Mouse (Mus musculus) 3134 (cell line): ENCODE results near the gene Sult1d1.
"Not testable (repeated sequence)": the region's sequence is repeated elsewhere in the genome, so short reads cannot be mapped to it uniquely, and the experiment has no call there.

Experiments
- DNase-seq: peaks from one replicate; pipeline ENCODE4 v3.0.0-alpha.2; 2011; ENCODE audit warnings: low spot score; ENCODE audit not compliant: insufficient read length; ENCODE audit errors: extremely low read depth

The Sult1d1 gene

DNA sequence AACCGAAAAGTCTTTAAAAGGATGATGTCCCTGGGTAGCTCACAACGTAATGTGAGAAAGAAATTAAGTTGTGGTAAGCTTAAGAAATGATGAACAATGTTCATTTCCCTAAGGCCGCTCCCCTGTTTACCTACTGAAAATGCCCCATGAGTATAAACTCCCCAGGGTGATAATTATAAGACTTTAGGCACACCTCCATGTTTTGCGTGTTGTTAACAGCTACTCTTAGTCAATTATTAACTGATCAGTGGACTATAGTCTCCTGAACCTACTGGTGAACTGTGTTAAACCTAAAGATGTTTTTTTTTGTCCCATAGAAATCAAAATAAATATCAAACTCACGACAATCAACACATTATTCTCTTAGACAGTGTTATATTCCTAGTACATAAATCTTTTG is at the start of gene Sult1d1:
Gene Sult1d1 (minus strand): TSS at position 183 of the 400 bp plus-strand sequence.
- DNase-seq = no peak

- no peak for DNase-seq
Measured at GRCm38 (mm10) chr5:87615128-87615390, 46.2 kb upstream of the Sult1d1 start.

DNA sequence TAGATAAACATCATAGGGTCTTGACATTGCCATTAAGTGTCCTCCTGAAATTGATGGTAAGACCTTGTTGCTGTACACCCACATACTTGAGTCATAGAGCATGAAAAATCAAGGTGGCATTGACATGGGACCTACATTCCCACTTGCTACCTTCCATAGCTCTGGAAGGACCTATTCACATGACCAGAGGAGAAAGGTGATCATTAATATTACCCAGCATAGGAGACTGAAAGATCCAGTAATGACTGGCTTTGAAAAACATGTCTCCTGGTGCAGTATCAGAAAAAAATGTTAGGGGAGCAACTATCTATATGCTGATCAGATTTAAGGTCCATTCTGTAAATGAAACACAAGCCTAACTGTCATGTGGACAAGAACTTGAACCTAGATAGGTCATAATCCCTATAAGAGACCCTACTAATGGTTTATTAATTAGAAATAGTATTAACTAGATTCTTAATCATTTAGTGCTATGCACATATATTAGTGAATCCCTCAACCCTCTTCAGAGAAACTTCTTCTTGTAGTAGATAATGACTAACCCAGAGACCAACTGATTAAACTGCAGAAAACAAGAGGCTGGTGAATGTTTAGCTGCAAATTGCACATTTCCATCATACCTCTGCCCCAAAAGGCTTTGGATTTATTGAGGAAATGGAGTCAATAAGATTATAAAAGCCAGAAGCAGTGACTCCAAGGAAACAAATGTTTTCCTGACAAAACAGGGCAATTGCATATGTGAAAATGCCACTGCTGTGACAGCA is 45.7 kb upstream of the Sult1d1 start:
- DNase-seq = no peak

- no peak for DNase-seq
Measured at GRCm38 (mm10) chr5:87601018-87601417, 32.2 kb upstream of the Sult1d1 start.

DNA sequence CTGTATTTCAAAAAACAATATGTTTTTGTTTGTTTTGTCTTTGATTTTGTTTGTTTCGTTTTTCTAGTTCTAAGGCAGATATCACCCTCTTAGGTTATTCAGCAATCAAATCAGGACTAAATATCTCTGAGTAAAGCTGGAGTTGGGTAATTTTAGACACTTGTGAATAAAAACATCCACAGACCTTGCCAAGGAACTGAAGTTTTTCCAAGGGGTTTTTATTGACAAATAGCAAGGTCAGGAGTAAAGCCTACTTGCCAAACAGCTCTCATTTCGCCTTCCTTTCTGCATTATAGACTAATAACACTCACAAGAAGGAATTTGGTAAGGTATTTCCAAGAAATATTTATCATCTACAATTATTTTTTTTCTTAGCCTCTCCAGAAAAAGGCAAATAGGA is 29.1 kb upstream of the Sult1d1 start:
- DNase-seq = no peak

DNA sequence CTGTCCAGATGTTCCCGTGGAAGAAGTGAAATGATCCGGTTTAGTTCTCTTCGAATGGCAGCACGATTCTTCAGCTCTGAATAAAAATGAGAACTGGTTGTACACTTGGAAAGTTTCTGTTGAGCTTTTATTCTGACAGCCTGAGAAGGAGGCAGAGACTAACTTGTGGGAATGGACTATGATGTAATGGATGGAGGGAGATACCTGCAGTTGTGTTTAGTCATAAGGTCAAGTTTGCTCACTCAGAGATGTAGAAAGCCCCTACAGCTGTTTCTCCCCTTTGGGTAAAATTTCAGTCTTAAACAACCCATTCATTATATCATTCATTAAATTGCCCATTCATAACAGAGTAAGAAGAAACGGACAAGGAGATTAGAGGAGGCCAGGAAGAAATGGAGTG is 22.7 kb upstream of the Sult1d1 start, which contains the start of gene Sult1e1:
Gene Sult1e1 (minus strand): TSS at position 101 of the 400 bp plus-strand sequence.
- no peak for DNase-seq

- DNase-seq = no peak
Measured at GRCm38 (mm10) chr5:87589916-87590315, 21.1 kb upstream of the Sult1d1 start.

DNA sequence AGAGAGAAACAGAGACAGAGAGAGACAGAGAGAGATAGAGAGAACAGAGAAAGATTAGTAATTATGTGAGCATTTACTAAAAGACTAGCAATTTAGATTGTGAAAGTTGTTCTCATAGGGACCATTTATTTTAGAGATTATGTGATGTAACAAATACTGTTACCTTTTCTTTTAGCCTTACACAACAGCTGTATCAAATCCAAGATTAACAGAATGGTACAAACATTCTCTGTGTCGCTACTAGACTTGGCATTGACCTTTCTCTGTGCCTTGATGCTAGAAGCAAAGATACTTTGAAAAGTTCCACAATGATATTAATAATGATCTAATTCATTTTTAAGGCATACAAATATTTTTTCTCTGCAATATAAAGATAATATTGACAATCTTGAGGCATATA is 11.6 kb upstream of the Sult1d1 start:
- no peak for DNase-seq

DNA sequence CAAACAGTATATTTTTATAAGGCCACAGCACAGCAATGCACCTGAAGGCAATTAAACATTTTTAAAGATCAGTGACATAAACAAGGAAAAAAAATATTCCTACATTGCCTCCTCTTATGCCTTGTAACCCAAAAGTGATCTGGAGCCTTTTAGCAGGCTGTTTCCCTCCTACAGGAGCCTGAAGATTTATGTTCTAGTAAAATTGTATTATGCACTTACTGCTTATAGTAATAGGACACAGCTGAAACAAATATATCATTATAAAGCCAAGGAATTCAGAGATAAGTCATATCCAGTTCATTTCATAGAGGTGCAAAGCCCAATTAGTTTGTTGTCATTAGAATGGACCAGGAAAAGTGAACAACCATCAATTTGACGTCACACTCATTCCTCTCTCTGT is 5.3 kb upstream of the Sult1d1 start:
- no peak for DNase-seq

DNA sequence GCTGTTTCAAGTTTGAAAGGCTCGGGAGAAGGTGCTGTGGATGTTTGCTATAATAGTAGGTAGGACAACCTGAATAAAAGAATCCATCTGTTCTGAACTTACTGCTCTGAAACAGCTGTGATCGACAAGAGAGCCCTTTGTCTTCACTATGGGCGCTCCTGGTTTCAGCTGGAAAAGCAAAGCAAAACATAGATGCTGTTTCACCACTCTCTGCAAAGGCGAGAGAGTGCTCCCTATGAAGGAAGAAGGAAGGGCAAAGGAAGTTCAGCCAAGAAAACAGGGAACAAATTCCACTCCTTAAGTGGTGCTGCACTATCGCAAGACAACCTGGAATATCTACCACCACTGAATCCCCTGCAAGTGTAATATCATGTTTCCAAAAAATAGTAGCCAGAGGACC is 4.7 kb upstream of the Sult1d1 start:
- no peak for DNase-seq

GRCm38 (mm10) chr5:87572781-87573180 is 4.0 kb upstream of the Sult1d1 start:
- DNase-seq = no peak

GRCm38 (mm10) chr5:87567306-87567705 is 1.5 kb downstream of the Sult1d1 start:
- no peak for DNase-seq

GRCm38 (mm10) chr5:87562966-87563365 is 5.9 kb downstream of the Sult1d1 start:
- DNase-seq = no peak

GRCm38 (mm10) chr5:87562526-87562925 is 6.3 kb downstream of the Sult1d1 start:
- no peak for DNase-seq

- DNase-seq = no peak
Measured at GRCm38 (mm10) chr5:87560145-87560544, 8.7 kb downstream of the Sult1d1 start.

- DNase-seq = no peak
Measured at GRCm38 (mm10) chr5:87550935-87551334, 17.9 kb downstream of the Sult1d1 start.

GRCm38 (mm10) chr5:87538111-87538510 is 30.7 kb downstream of the Sult1d1 start, which contains the start of gene Sult1b1:
Gene Sult1b1 (minus strand): TSS chr5:87538195.
- no peak for DNase-seq

DNA sequence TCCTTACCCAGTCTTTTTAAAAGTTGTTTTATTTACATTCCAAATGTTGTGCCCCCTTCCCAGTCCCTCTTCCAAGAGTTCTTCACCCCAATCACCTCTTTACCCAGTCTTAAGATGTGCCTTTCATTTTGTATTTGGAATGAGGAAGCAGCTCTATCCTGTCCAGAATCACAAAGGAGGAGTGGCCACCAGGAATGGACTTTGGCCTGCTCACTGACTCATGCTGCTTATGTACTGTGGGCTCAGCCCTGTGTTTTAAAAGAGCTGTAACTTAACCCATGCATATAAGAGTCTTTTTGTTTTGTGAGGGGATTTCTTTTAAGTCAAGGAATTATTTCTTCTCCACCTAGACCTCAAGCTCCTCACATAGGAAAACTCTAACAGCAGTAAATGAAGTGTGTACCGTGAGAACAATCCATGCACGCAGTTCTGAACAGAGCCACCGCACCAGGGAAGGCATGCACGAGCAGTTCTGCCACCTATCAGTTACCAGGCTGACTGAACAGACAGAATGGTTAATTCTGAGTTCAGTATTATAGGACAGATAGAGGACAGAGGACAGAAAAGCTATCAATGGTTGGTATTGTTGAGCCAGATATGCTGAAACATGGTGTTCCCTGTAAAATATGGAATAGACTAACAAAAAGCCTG is 32.7 kb downstream of the Sult1d1 start:
- DNase-seq = no peak

- no peak for DNase-seq
Measured at GRCm38 (mm10) chr5:87532288-87532687, 36.5 kb downstream of the Sult1d1 start.

GRCm38 (mm10) chr5:87523561-87523960 is 45.3 kb downstream of the Sult1d1 start:
- DNase-seq = not testable (repeated sequence)

DNA sequence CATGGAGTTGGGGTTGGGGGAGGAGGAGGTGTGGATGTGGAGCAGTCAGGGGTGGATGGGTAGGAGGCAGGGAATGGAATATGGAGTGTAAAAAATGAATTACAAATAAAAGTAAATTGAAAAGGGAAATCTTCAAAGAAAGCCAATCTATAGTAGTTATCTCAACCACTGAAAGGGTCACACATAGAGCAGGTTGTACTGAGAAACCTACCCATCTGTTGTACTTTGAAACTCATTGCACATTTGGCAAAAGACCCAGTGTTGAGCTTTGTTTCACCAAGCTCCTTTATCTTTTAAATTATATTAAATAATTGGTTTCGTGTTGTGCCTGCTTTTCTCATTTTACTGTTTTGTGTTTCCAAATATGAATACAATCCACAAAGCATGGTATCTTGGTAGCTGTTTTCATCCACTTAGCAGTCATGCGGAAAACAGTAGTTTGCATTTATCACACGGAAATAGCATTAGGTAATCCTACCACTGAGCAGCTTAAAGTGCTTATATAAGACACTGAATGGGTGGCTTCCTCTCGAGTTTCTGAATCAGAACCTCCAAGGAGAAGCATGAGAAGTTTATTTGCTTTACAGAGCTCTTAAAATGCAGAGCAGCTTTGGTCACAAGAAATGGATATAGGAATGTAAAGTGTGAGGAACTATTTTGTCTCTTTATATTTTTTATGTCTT is 62.9 kb downstream of the Sult1d1 start:
- DNase-seq = no peak
